Mouse (Mus musculus) midbrain, embryonic 12.5 days (tissue): Measurements from ENCODE around the gene Nrg3. TPM values are rescaled to one million over a fixed set of nuclear protein-coding genes. Genes with fewer than 3 reads are reported as not detected.

Source experiments
- ATAC-seq: fragments of 200-750 bp; cut with Nextera tagmentation; 2 replicates; pipeline ENCODE4 v1.8.0; 2017; ENCODE audit warnings: low read depth, moderate TSS enrichment, moderate library complexity; ENCODE audit not compliant: low FRiP score
- H3K27ac ChIP-seq: fragments of 300-500 bp; sonication (generic); replicated peaks from 2 replicates; pipeline ENCODE4 v1.5.1; 2016; ENCODE audit warnings: mild to moderate bottlenecking
- H3K27me3 ChIP-seq: fragments of 300-500 bp; sonication (generic); 2 replicates; pipeline ENCODE4 v1.6.1; 2016; ENCODE audit warnings: mild to moderate bottlenecking
- H3K36me3 ChIP-seq: fragments of 300-500 bp; sonication (generic); 2 replicates; pipeline ENCODE4 v1.6.1; 2016
- H3K4me1 ChIP-seq: fragments of 300-500 bp; sonication (generic); 2 replicates; pipeline ENCODE4 v1.6.1; 2016
- H3K4me2 ChIP-seq: fragments of 300-500 bp; sonication (generic); replicated peaks from 2 replicates; pipeline ENCODE4 v1.6.1; 2016; ENCODE audit warnings: mild to moderate bottlenecking, moderate library complexity
- H3K4me3 ChIP-seq: fragments of 300-500 bp; sonication (generic); 2 replicates; pipeline ENCODE4 v1.5.1; 2016; ENCODE audit warnings: mild to moderate bottlenecking
- H3K9ac ChIP-seq: fragments of 300-500 bp; sonication (generic); replicated peaks from 2 replicates; pipeline ENCODE4 v1.6.1; 2016; ENCODE audit warnings: mild to moderate bottlenecking, moderate library complexity
- H3K9me3 ChIP-seq: fragments of 300-500 bp; sonication (generic); 2 replicates; pipeline ENCODE4 v1.6.1; 2016; ENCODE audit warnings: mild to moderate bottlenecking
- WGBS: fragments of 180-500 bp; shearing (Covaris S2); methylation state at CpG from one replicate; pipeline ENCODE4 v1.1.7; 2016; 5-methylcytosine and 5-hydroxymethylcytosine counted together
- polyA plus RNA-seq: library from polyadenylated mRNA; unstranded; fragments of >200 nt; fragmentation: Nextera tagmentation; extraction: Ambion mirVana; gene quantifications from 2 replicates; pipeline ENCODE4 v1.2.1, GENCODE M21; 2016

The Nrg3 gene
- polyA plus RNA-seq, 1 experiment from 2014 or later = 4.2 TPM

DNA sequence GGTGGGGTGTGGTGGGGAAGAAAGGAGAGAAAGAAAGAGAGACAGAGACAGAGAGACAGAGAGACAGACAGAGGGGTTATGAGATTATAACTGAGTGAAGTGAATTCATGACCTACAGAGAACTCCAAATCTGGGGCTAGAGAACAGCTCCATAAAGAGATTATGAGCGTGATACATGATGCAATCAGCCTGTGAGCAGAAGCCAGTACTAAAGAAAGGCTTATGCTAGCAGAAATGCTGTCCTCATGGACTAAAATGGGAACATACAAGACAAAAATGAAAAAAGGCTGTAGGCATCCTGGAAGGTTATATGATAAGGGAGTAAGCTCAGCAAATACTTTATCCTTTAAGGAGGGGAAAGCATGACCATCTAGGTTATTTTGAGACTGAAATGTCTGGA lies 99.7 kb downstream of the Nrg3 start:
- no peak overlapping the region for H3K27ac ChIP-seq
- H3K9me3 ChIP-seq = no peaks in the 10 kb centered on the region
- H3K4me3 ChIP-seq = no peak overlapping the region
- ATAC-seq = no peak
- H3K4me1 ChIP-seq = no peaks in the 10 kb centered on the region
- H3K4me2 ChIP-seq = no peak overlapping the region
- H3K36me3 ChIP-seq = no peaks in the 10 kb centered on the region
- no peaks in the 10 kb centered on the region for H3K27me3 ChIP-seq
- 71% methylated on average over 1 of the region's 1 CpGs for WGBS
- no peak overlapping the region for H3K9ac ChIP-seq

DNA sequence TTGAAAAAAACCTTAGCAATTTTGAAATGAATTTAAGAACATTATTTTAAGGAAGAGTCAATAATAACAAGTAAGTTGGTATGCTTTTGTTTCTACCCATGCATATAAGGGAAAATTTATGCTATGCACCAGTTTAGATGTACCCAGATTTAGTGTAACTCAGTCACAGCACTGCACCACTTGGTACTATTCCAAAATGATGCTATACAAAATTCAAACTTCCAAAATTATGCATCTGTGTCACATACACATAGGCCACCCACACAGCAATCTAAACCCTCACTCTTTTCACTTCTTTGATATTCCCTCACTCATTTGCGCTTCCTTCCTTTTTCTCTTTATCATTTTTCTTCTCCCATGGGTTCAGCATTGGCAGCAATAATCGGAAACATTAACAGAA lies 116.6 kb downstream of the Nrg3 start:
- H3K9me3 ChIP-seq = no peaks in the 10 kb centered on the region
- no peaks in the 10 kb centered on the region for H3K4me1 ChIP-seq
- H3K9ac ChIP-seq = no peak overlapping the region
- no peak for ATAC-seq
- H3K36me3 ChIP-seq = no peaks in the 10 kb centered on the region
- H3K4me3 ChIP-seq = no peak overlapping the region
- no peaks in the 10 kb centered on the region for H3K27me3 ChIP-seq
- no peak overlapping the region for H3K27ac ChIP-seq
- no peak overlapping the region for H3K4me2 ChIP-seq
- 96% methylated on average over 2 of the region's 2 CpGs for whole genome bisulfite sequencing

- 68% methylated on average over 4 of the region's 4 CpGs for WGBS
- Histone ChIP-seq H3K36me3 (no peaks in the 10 kb centered on the region), H3K4me2 (no peak overlapping the region), H3K9ac (no peak overlapping the region), H3K9me3 (no peaks in the 10 kb centered on the region), H3K4me1 (no peaks in the 10 kb centered on the region), H3K27ac (no peak overlapping the region), H3K4me3 (no peak overlapping the region), H3K27me3 (no peaks in the 10 kb centered on the region)
- ATAC-seq = no peak
These were observed 120.7 kb downstream of the Nrg3 start for GRCm38 (mm10) chr14:39351979-39352737.

DNA sequence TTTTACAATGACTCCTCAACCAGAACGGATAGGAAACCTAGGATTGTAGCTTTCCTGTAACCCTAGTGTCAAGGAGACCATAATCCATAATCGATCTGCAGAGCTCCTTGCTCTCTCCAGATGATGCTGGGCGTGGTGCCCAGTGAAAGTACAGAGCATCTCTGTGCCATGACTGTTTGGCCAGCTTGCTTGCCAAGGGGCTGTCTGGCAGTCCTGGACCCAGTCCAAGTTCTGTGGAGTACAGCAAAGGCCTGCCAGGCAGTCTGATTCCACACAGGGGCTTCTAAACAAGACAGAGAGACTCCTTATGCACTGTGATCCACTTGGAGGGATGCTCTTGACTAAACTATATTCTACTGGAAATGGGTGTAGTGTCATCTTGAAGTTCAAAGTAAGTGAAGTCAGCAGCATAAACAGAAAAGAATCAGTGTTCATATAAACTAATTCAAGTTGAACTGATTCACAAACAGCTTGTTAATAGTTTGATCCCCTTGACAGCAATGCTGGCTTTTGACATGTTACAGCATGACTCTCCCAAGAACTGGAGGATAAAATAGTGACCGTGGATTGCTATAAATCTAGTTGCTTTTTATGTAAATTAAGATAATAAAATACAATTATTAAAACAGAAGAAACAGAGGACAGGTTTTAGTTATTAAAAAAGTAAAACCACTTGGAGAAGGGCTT lies 155.3 kb downstream of the Nrg3 start:
- no peak overlapping the region for H3K4me2 ChIP-seq
- no peak for ATAC-seq
- no peak overlapping the region for H3K27ac ChIP-seq
- no peaks in the 10 kb centered on the region for H3K27me3 ChIP-seq
- no peak overlapping the region for H3K9ac ChIP-seq
- H3K9me3 ChIP-seq = no peaks in the 10 kb centered on the region
- no peaks in the 10 kb centered on the region for H3K36me3 ChIP-seq
- H3K4me1 ChIP-seq = no peaks in the 10 kb centered on the region
- H3K4me3 ChIP-seq = no peak overlapping the region
- WGBS = 86% methylated on average over 4 of the region's 4 CpGs

GRCm38 (mm10) chr14:39314111-39314510 lies 158.8 kb downstream of the Nrg3 start:
- H3K9ac ChIP-seq = no peak overlapping the region
- H3K4me2 ChIP-seq = no peak overlapping the region
- H3K9me3 ChIP-seq = no peaks in the 10 kb centered on the region
- H3K27me3 ChIP-seq = no peaks in the 10 kb centered on the region
- H3K36me3 ChIP-seq = no peaks in the 10 kb centered on the region
- no peaks in the 10 kb centered on the region for H3K4me1 ChIP-seq
- ATAC-seq = no peak
- H3K4me3 ChIP-seq = no peak overlapping the region
- no peak overlapping the region for H3K27ac ChIP-seq

DNA sequence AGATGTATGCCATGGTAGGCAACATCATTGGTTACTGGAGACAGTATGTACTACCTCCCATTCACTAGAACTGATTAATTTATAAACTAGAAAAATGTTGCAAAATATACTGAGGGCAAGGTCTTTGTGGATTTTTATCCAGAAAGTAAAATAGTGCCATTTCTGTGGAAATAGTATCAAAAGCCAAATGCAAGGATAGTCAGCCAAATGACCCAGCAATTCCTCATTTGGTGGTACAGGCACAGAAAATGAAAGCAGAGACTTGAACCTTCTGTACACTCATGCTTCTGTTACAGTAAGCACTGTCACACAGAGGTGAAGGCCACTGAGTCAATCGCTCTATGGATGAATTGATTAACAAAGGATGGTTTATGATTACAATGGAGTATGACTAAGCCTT lies 207.8 kb downstream of the Nrg3 start:
- Histone ChIP-seq H3K4me1 (no peaks in the 10 kb centered on the region), H3K27me3 (no peaks in the 10 kb centered on the region), H3K27ac (no peak overlapping the region), H3K4me2 (no peak overlapping the region), H3K4me3 (no peak overlapping the region), H3K9me3 (no peaks in the 10 kb centered on the region), H3K9ac (no peak overlapping the region), H3K36me3 (no peaks in the 10 kb centered on the region)
- WGBS = 87% methylated on average over 1 of the region's 1 CpGs
- ATAC-seq = no peak

DNA sequence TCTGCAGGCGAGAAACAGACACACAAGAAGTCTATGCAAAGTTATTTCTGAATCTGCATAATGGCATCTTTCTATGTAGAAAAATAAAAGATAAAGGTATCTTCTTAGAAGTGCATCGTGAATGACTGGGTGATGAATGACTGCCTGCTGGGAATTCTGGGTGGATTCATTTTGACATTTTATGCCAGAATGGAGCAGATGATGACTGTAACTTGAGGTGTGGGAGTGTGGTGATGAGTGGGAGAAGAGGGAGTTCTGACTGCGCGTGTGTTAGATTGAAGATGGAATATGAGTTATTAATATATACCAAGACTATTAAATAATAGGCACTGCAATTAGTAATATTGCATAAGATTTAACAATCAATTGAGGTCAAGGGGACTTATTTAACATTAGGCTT lies 208.5 kb downstream of the Nrg3 start:
- H3K27ac ChIP-seq = no peak overlapping the region
- no peak for ATAC-seq
- no peak overlapping the region for H3K4me3 ChIP-seq
- H3K9ac ChIP-seq = no peak overlapping the region
- H3K9me3 ChIP-seq = no peaks in the 10 kb centered on the region
- no peaks in the 10 kb centered on the region for H3K4me1 ChIP-seq
- H3K4me2 ChIP-seq = no peak overlapping the region
- no peaks in the 10 kb centered on the region for H3K36me3 ChIP-seq
- H3K27me3 ChIP-seq = no peaks in the 10 kb centered on the region
- 90% methylated on average over 4 of the region's 4 CpGs for WGBS

DNA sequence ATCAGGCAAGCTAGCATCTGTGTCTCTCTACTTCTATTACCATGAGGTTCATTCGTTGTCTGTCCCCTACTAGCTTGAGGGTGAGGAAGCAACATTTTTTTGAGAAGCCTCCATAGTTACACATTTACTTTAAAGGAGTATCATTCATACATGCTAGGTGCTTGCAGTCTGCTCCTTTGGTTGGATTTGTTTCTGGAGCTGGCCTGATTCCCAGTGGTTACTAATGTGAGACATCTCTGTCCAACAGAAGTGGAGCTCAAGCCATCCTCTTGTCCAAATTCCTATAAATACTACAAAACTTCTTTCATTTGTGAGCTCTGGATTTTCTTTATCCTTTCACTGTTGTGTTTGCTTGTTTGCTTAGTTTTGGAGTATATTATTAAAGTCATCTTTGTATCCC lies 211.9 kb downstream of the Nrg3 start:
- 79% methylated on average over 1 of the region's 1 CpGs for WGBS
- H3K27me3 ChIP-seq = no peaks in the 10 kb centered on the region

GRCm38 (mm10) chr14:39255391-39255790 lies 217.5 kb downstream of the Nrg3 start:
- Histone ChIP-seq H3K9ac (no peak overlapping the region), H3K4me2 (no peak overlapping the region), H3K4me3 (no peak overlapping the region), H3K4me1 (no peaks in the 10 kb centered on the region), H3K36me3 (no peaks in the 10 kb centered on the region), H3K9me3 (no peaks in the 10 kb centered on the region), H3K27ac (no peak overlapping the region), H3K27me3 (no peaks in the 10 kb centered on the region)
- 61% methylated on average over 1 of the region's 1 CpGs for WGBS
- ATAC-seq = no peak

More for the DNA sequence above, 211.9 kb downstream of the Nrg3 start:
- H3K27ac ChIP-seq = no peak overlapping the region
- H3K9me3 ChIP-seq = no peaks in the 10 kb centered on the region
- no peak overlapping the region for H3K4me3 ChIP-seq
- no peaks in the 10 kb centered on the region for H3K4me1 ChIP-seq
- no peak overlapping the region for H3K4me2 ChIP-seq
- no peak for ATAC-seq
- H3K36me3 ChIP-seq = no peaks in the 10 kb centered on the region
- H3K9ac ChIP-seq = no peak overlapping the region

DNA sequence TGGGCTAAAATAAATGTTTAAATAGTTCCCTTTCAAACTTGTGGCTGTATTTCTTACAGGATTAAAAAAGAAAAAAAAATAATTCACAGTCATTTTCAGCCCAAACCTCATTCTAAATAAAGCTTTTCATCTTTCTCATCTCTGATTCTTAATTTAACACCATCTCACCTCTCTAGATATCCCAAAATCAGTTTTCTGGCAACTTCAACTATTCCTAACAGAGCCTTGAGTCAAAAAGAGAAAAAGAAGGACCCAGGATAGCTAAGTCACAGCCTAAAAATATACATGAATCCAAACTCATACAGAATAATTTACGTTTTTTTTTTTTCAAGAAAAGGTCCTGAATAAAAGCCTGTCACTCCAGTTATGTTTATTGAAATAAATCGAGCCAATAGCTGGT lies 232.6 kb downstream of the Nrg3 start:
- no peak overlapping the region for H3K4me3 ChIP-seq
- H3K4me2 ChIP-seq = no peak overlapping the region
- H3K4me1 ChIP-seq = no peaks in the 10 kb centered on the region
- H3K27ac ChIP-seq = no peak overlapping the region
- no peaks in the 10 kb centered on the region for H3K27me3 ChIP-seq
- no peak for ATAC-seq
- H3K9ac ChIP-seq = no peak overlapping the region
- 72% methylated on average over 2 of the region's 2 CpGs for WGBS
- H3K9me3 ChIP-seq = no peaks in the 10 kb centered on the region
- H3K36me3 ChIP-seq = no peaks in the 10 kb centered on the region

- 69% methylated on average over 1 of the region's 1 CpGs for WGBS
These were observed 261.4 kb downstream of the Nrg3 start for GRCm38 (mm10) chr14:39211472-39211871.

GRCm38 (mm10) chr14:39191946-39192345 lies 280.9 kb downstream of the Nrg3 start:
- 85% methylated on average over 5 of the region's 5 CpGs for WGBS
- Histone ChIP-seq H3K4me2 (no peak overlapping the region), H3K27ac (no peak overlapping the region), H3K36me3 (no peaks in the 10 kb centered on the region), H3K27me3 (no peaks in the 10 kb centered on the region), H3K4me3 (no peak overlapping the region), H3K9me3 (no peaks in the 10 kb centered on the region), H3K9ac (no peak overlapping the region), H3K4me1 (no peaks in the 10 kb centered on the region)
- no peak for ATAC-seq

More at GRCm38 (mm10) chr14:39211472-39211871, 261.4 kb downstream of the Nrg3 start:
- no peak overlapping the region for H3K9ac ChIP-seq
- H3K27me3 ChIP-seq = no peaks in the 10 kb centered on the region
- no peak overlapping the region for H3K27ac ChIP-seq
- no peaks in the 10 kb centered on the region for H3K4me1 ChIP-seq
- H3K36me3 ChIP-seq = no peaks in the 10 kb centered on the region
- no peak overlapping the region for H3K4me2 ChIP-seq
- no peaks in the 10 kb centered on the region for H3K9me3 ChIP-seq
- ATAC-seq = no peak
- H3K4me3 ChIP-seq = no peak overlapping the region
